Mouse (Mus musculus): ENCODE measurements around the gene Rubcnl.
A peak's percentile ranks its signal among the peaks of the same experiment; 100 is the strongest.

The Rubcnl gene

GRCm38 (mm10) chr14:75017877-75018825 lies 2.3 kb downstream of the Rubcnl start:
- DNase-seq = no peak

GRCm38 (mm10) chr14:75018829-75019228 lies 3.0 kb downstream of the Rubcnl start:
- DNase-seq = no peak

- no peak for DNase-seq
Measured at GRCm38 (mm10) chr14:75020581-75021253, 4.9 kb downstream of the Rubcnl start.

GRCm38 (mm10) chr14:75022522-75022921 lies 6.7 kb downstream of the Rubcnl start:
- DNase-seq = no peak

GRCm38 (mm10) chr14:75024793-75025710 lies 9.2 kb downstream of the Rubcnl start:
- DNase-seq = no peak

GRCm38 (mm10) chr14:75030764-75031163 lies 14.9 kb downstream of the Rubcnl start:
- DNase-seq = no peak

GRCm38 (mm10) chr14:75031999-75032575 lies 16.3 kb downstream of the Rubcnl start:
- no peak for DNase-seq

GRCm38 (mm10) chr14:75032742-75033141 lies 16.9 kb downstream of the Rubcnl start:
- no peak for DNase-seq

- no peak for DNase-seq
Measured at GRCm38 (mm10) chr14:75034240-75034639, 18.4 kb downstream of the Rubcnl start.

GRCm38 (mm10) chr14:75035431-75035830 lies 19.6 kb downstream of the Rubcnl start:
- DNase-seq = no peak

GRCm38 (mm10) chr14:75045184-75045583 lies 29.4 kb downstream of the Rubcnl start:
- no peak for DNase-seq

- no peak for DNase-seq
Measured at GRCm38 (mm10) chr14:75052451-75052850, 36.6 kb downstream of the Rubcnl start.

GRCm38 (mm10) chr14:75054455-75055343 lies 38.9 kb downstream of the Rubcnl start:
- no peak for DNase-seq

- DNase-seq = no peak
Measured at GRCm38 (mm10) chr14:75056861-75057431, 41.1 kb downstream of the Rubcnl start.

- peak; percentile 18 to 30 for DNase-seq
Measured at GRCm38 (mm10) chr14:75060562-75060961, 44.7 kb downstream of the Rubcnl start.

- no peak for DNase-seq
Measured at GRCm38 (mm10) chr14:75063936-75064335, 48.1 kb downstream of the Rubcnl start.

- no peak for DNase-seq
Measured at GRCm38 (mm10) chr14:75064520-75064919, 48.7 kb downstream of the Rubcnl start.

GRCm38 (mm10) chr14:75065211-75065610 lies 49.4 kb downstream of the Rubcnl start:
- DNase-seq = no peak

- DNase-seq = no peak
Measured at GRCm38 (mm10) chr14:75068430-75069112, 52.7 kb downstream of the Rubcnl start.

- no peak for DNase-seq
Measured at GRCm38 (mm10) chr14:75069356-75069979, 53.6 kb downstream of the Rubcnl start.

Data from kidney, adult 8-10 months (tissue).